Comparison of ENCODE assay signal across 18 mouse cellular contexts in the genomic region with DNA sequence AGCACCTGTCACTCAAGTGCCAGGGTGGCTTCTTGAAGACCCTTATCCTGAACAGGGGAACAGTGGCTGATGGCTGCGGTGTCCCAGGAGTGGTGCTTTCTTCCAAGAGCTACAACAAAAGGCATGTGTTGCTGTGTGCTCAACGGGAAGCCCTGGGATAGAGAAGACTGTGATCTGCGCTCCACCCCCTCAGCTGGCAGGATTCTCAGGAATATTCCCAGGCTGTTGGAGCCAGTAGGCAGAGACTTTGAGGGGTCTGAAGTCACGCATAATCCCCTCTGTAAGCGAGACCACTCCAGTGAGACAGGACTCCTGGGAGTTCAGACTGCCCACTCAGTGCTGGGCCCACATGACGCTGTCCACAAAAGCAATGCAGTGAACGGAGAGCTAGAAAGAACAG.
DNase-seq lines count a peak whose midpoint lies in the region.
"Had no signal": no experiment of that assay in that cellular context is flagged by ENCODE, and none has a peak within 500 bp of the region (broad histone marks: within the 10 kb centered on the region; RNA-seq: fewer than 3 reads in every experiment).

No protein-coding gene starts in this region.

- DNase-seq in heart, adult 11 months: peak; percentile 63
- DNase-seq in heart, adult 18-20 months: no peak
- peak; percentile 6 to 32 for DNase-seq in left cerebral cortex, adult 18-20 months (ENCODE audit: low spot score in 2 of 2)
- DNase-seq in left cerebral cortex, adult 11 months (ENCODE audit: low spot score): no peak
- DNase-seq in right cerebral cortex, adult 18-20 months: peak; percentile 32
- DNase-seq in right cerebral cortex, postnatal 14 days: no peak
- DNase-seq in thymus, postnatal 14 days: no peak
- DNase-seq: adrenal gland, adult 2 months; adrenal gland, postnatal 36 days; cerebellum, adult 8-10 months; cerebellum, postnatal 25 days; gastrocnemius, postnatal 10 days; kidney, adult 11 months; kidney, postnatal 14 days; liver; lung, adult 2 months; lung, postnatal 10 days; right cerebral cortex, postnatal 4 days had no signal

Comparison
In these comparisons a context has a peak if more than half of its experiments do, and no peak if none do; other contexts are left out.
1. DNase-seq: peak in heart, adult 11 months (single experiment), left cerebral cortex, adult 18-20 months (2 of 2) and right cerebral cortex, adult 18-20 months (single experiment); none in heart, adult 18-20 months (0 of 2), left cerebral cortex, adult 11 months (single experiment), right cerebral cortex, postnatal 14 days (single experiment) and thymus, postnatal 14 days (single experiment).